Mouse (Mus musculus) ES-E14 (cell line): Measurements from ENCODE around the gene St3gal4.

Source experiments
- CHD2 ChIP-seq: IDR thresholded peaks from 2 replicates; pipeline ENCODE4 v1.6.1; 2014; ENCODE audit warnings: mild to moderate bottlenecking, low read depth, low read length, inconsistent platforms
- HCFC1 ChIP-seq: IDR thresholded peaks from 2 replicates; pipeline ENCODE4 v1.6.1; 2012; ENCODE audit warnings: low read length, inconsistent platforms, borderline replicate concordance; ENCODE audit not compliant: insufficient read depth
- MAFK ChIP-seq: IDR thresholded peaks from 2 replicates; pipeline ENCODE4 v1.6.1; 2014; ENCODE audit warnings: mild to moderate bottlenecking, low read depth, low read length, inconsistent platforms; ENCODE audit not compliant: insufficient read depth
- ZC3H11A ChIP-seq: IDR thresholded peaks from 2 replicates; pipeline ENCODE4 v1.6.1; 2012; ENCODE audit warnings: low read depth, mild to moderate bottlenecking, inconsistent platforms, low read length, borderline replicate concordance
- ZNF384 ChIP-seq: IDR thresholded peaks from 2 replicates; pipeline ENCODE4 v1.6.1; 2012; ENCODE audit warnings: low read depth, low read length, inconsistent platforms

GRCm38 (mm10) chr9:35044458-35044857 lies 74.6 kb downstream of the St3gal4 start:
- TF ChIP-seq HCFC1 (no peak), ZNF384 (no peak), MAFK (no peak), ZC3H11A (no peak), CHD2 (no peak)
